Mouse (Mus musculus) kidney, adult 10 weeks (tissue): ENCODE measurements around the gene Tbata. TPM values are rescaled to one million over a fixed set of nuclear protein-coding genes. Genes with fewer than 3 reads are reported as not detected.

Experiments
- polyA plus RNA-seq: library from polyadenylated mRNA; stranded (reverse); fragments of 350-450 nt; fragmentation: Illumina TruSeq; extraction: RNeasy Lipid Tissue Mini Kit (QIAGEN cat#74804); gene quantifications from one replicate; pipeline ENCODE4 v1.2.3, GENCODE M21; 2014; ENCODE audit warnings: low read depth, low replicate concordance

Gene Tbata
- not detected for polyA plus RNA-seq

DNA sequence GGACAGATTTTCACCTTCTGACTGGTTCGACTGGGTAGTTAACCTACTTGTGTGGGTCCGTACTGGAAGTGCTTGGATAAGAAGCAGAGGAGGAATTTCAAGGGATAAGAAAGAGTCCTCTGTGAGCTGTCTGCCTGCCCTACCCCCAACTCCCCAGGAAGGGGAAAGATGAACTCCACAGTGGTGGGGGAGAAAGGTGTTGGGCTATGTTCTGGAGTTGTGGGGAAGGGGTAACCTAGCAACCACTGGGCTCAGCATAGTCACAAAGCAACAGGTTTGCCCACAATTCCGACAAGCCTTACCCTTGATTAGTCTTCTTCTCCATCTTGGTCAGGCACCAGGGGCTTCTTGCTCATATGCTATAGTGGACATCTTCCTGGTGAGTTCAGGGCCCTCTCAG, at the start of gene Tbata:
Tbata (plus strand) TSS at position 301 of the 400 bp plus-strand sequence.

DNA sequence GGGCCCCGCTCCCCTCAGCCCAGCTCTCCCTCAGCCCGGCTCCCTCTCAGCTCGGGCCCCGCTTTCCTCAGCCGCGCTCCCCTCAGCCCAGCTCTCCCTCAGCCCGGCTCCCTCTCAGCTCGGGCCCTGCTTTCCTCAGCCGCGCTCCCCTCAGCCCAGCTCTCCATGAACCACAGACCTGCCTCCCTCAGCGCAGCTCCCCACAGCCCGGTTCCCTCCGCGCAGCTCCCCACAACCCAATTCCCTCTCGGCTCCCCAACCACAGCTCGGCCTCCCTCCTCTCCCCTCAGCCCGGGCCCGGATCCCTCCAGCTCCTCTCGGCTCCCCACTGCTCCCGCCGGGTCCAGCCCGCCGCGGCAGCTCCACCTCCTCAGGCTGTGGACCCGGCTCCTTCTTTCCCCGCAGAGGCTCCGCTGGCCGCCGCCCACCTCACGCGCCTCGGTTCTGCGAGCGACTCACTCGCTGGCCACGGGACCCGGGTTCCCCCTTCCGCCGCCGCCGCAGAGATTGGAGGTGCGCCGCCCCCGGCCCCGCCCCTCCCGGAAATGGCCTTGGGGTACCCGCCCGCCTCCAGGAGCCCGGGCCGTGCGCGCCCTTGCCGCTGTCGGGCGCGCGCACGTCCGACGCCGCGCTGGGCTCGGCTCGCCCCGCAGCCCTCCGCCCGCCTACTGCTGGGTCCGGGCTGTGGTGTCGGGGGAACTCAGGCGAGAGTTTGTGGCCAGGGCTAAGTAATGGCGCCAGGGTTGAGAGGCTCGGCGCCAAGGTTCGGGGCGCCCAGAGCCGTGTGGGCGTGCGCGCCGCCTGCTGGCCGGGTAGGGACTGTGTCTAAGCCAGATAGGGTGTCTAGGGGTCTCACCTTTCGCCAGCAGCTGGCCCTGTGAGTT, 24.4 kb upstream of the Tbata start, which contains the start of gene Sgpl1:
Sgpl1 (minus strand) TSS at position 547 of the 884 bp plus-strand sequence.

Other genes starting within 250 kb of the Tbata start
- 480 TPM for gene Pcbd1, start 82.6 kb upstream of the Tbata start, polyA plus RNA-seq
- gene Sgpl1, start 24.3 kb upstream of the Tbata start, polyA plus RNA-seq: 53.3 TPM
- not detected for gene Adamts14, start 101.5 kb downstream of the Tbata start, polyA plus RNA-seq
- gene Prf1, start 125.9 kb downstream of the Tbata start, polyA plus RNA-seq: not detected
- 0.57 TPM for gene Pald1, start 211.6 kb downstream of the Tbata start, polyA plus RNA-seq
- gene Nodal, start 246.0 kb downstream of the Tbata start, polyA plus RNA-seq: not detected